Mouse (Mus musculus) retina, adult 2 months (tissue): ENCODE measurements at regions not wholly inside any gene's neighbourhood (a gene's known extent, or its start where the extent isn't known, plus 50 kb on each side); places are given as distances from the start of the nearest gene placed in this dataset.

Source experiments
- DNase-seq: peaks from one replicate; pipeline ENCODE4 v3.0.0-alpha.2; 2012; ENCODE audit warnings: low read depth, low spot score

DNA sequence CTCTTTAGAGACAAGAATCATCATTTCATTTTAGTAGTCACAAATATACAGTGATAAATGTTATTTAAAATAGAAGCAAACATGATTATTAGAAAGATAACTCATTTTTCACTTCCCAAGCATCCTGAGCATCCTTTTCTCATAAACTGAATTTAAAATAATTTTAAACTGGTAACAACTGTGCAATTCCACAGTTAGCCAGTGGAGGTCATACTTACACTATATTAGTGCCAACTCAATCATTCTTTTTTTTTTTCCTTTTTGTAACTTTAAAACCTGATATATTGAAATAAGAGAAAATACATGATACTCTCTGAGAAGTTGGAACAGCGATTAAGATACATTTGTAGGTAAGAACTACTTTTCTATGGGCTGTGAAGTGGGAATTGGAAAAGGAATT, 113.2 kb upstream of the Gm17509 start:
- DNase-seq = no peak

DNA sequence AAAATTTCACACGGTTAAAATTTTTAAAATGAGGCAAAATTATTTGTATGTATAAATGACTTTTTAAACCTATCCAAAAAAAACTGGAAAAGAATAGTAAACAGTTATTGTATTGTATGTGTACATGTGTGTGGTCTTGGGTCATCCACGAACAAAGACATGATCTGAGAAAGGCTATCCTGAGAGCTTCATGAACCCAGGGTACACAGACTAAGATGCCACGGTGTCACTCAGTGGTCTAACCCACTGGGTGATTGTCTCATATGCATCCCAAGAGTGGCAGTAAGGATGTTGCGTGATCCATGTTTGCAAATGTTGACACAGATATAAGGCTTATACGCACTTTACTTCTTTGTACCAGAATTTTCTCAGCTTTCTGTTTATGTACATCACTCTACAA, 113.7 kb upstream of the Gm17509 start:
- no peak for DNase-seq

DNA sequence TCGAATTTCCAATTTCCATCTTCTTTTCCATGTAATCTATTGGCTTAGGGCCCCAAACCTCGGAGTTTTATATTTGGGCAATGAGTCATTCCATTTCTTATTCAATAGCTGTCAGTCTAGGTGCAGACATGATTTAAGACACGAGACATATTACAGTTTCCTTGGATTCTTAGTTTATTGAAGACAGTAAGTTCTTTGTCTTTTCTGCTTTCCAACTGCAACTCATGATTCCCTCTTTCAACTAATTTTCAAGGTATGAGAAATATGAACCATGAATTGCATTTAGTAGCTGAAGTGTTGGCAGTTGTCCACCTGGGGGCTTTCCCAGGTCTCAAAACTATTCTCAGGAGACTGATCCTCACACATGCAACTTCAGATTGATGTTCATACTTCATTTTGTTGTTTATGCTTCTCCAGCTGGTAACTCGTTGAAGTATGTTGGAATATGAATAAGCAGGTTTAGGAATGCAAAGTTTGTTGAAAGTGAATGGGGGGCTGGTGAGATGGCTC, 160.3 kb upstream of the Gm17509 start:
- DNase-seq = no peak

DNA sequence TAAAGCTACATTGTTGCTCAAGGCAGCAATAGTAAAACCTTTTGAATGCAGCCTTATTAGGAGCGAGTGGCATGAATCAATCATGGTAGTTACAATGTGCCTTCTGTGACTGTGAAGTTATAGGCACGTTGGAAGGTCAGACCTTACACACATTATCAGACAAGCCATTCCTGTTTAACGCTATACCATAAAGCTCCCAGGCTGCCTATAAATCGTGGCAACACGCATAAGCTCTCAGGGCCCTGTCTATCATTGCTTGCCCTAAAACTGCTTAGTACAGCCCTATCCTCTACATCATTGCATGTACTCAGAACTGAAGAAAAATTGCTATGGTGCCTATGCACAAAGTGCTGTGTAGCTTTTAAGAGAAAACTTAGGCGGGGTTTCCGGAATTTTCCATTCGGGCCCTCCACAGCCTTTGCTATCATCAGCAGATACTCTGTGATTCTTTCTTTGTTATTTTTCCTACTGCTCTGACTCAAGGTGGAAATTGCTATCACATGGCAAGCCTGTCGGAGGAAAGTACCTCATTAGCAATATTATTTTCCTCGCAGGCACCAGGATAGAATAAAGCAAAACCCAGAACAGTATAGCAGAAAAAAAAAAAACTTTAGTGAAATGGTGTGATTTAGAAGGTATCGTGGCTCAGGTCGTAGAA, 162.7 kb upstream of the Gm17509 start:
- DNase-seq = no peak

DNA sequence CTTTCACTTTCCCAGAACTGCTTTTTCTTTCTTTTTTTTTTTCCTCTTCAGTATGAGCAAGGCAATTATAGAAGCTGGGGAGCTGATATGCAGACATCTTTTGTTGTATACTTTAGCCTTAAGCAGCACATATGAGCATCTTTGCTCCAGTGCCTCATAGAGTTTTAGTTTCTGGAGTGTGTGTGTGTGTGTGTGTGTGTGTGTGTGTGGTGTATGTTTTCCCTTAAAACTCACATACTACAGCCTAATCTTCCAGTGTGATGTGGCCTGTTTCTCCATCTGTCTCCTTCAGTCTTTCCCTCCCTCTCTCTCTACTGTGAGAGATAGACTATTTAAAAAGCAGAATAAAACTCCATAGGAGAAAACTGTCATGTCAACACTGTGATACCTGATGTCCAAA, 169.4 kb upstream of the Gm17509 start:
- no peak for DNase-seq

DNA sequence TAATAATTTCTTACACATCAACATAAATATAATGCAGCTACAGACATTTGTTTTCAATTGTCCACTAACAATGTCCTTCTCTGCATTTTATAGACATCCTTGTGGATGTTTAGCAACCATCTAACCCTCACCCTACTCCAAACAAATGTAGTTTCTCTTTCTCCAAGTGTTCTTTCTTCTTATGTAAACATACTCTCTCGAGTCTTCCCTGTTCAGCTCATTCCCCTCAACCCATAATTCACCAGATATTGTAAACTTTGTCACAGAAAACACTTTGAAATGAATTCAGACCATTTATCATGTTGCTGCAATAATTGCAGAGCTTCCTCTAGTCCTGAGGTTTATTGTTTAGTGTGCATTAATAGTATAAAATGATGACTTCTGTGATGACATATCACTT, 172.6 kb upstream of the Gm17509 start:
- no peak for DNase-seq

DNA sequence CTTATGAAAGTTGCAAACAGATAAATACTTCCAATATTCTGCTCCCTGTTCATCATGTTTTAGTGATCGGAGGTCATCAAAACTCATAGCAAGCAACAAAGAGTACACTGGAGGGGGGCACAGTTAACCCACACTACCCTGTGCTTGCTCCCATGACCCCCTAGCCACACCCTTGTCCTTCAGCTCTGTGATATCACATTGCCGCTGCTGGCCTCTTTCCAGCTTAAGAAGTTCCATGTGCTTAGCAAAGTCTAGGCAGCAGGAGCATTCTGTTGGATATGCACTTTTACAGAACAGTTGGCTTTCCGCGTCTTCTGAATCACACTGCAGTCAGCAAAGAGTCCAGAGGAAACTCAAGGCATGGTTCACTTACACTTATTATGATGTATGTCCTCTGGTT, 180.4 kb upstream of the Gm17509 start:
- no peak for DNase-seq

DNA sequence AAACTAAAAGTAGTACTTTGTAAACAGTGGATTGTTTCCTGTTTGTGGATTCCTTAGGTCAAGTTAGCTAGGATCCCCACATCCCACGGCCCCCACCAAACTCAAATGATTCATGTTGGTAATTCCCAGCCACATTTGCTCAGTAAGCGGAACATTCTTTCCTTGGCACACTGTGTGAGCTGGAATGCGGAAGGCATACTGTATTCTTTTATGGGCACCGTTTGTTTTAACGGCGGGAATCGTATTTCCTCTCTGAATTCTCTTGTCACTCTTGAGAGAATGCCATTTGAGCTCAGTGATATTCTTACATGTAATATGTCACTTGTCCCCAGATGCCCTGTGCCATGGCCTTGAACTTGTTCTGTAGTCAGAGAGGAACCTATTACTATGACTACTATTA, 189.1 kb upstream of the Gm17509 start:
- no peak for DNase-seq

DNA sequence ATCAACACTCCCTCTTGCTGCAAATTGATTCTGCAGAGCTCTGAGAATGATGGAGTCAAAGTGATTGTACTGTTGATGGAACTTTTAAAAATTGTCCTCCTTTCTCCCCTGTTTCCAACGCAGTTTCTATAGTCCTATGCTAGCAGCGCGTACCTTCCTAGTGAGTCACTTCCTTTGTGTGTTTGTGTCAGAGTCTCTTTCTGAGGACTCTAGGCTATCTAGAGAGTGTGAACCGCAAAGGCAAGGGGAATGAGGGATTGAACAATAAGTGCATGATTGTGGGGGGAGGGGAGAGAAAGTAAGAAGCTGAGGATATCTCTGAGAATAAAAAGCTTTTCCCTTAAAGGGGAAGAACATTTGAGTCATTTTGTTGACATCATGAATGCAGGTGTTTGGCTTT, 188.5 kb upstream of the Hcn1 start:
- no peak for DNase-seq

DNA sequence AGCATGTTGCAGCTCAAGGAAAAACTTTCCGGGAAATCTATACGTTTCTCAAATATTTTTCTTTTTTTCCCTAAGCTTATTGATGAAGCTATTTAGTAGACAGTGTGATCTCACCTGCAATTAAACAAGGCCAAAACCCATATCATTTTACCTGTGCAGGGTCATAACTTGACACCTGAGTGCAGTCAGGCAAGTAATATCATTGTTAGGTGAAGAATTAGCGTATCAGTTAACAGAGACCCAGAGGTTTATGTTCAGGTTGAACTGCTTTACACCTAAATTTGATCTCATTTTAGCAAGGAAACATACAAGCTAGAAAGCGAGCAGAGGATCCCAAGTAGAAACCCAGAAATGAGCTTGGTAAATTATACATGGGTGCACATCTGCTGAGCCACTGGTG, 178.6 kb upstream of the Hcn1 start:
- DNase-seq = no peak

DNA sequence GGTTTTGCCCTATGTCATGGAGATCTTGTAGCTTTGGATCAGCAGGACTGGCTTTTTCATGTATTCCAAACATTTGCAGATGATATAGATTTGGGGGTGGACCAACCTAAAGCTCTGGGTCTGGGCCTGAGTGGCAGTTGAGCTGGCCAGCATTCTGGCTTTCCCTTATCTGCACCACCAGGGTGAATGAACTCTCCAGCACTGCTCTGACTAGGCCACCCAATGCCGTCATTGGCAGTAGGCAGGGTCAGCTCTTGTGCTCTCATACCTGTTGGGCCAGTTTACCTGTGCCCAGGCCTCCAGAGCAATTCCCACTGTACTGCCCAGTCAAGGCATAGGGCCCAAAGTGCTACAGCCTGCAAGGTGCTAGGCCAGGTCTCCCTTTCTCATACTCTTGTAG, 177.1 kb upstream of the Hcn1 start:
- no peak for DNase-seq

DNA sequence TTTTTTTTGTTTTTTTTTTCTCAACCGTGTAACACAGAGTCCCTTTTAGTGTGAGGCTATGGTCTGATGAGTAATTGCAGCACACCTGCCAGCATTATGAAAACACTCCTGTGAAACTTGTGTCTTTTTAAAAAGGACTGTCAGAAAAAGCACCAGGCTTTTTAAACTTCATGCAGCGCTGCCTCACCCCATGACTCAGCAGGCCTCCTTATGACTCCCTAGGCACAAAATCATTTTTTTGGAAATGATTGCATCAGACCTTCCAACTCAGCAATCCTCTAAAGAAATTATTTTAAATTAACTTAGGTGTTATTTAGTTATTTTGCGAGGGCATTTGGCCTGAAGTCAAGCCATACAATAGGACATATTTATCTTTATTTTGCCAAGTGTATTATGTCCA, 134.7 kb upstream of the Hcn1 start:
- no peak for DNase-seq

DNA sequence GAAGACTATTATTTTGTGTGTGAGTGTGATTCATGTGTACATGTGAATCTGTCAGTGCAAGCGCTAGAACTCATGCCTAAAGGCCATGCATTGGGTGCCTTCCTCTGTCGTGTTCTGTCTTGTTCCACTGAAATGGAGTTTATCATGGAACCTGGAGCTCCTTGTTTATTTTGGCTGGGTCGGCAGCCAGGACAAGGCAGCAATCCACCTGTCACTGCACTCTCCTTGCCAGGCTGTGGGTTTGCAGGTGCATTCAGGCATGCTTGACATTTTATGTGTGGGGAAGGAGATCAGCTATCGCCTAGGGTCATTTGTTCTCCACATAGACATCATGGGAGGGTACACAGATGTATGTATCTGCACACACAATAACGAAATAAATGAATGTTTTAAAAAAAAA, 129.4 kb upstream of the Hcn1 start:
- DNase-seq = no peak

DNA sequence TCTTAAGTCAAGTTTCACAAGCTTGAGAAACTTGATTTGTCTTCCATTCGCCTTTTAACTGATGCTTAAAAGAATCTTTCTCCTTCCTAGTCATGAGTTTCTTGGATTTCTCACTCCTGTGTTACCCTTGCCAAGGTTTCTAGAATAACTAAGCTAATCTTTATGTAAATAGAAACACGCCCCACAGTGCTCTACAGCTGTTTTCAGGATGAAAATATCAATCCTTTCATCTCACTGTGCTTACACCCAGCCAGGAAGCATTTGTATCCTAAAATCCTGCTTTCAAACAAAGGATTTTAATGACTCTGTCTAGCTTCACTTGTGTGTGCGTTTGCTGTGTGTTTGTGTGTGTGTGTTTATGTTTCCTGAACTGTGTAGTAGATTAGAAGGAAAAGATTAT, 119.5 kb upstream of the Hcn1 start:
- DNase-seq = no peak

DNA sequence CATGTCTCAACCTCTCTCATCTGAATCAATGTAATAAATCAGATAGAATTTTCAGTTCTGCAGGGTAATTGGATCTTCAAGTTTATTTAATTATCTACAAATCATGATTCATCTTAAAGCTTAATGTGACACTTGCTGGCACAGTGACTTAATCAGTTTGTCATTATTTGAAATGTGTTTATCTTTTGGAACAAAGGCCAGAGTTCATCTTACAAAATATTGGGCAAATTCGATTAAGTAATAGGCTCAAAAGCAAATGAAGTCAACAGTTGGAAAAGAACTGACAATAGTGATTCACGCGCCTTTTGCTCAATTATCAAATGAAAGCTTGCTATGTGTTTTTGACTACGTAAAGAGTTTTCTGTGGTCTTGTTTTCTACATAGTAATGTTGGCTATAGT, 93.4 kb upstream of the Hcn1 start:
- DNase-seq = no peak

DNA sequence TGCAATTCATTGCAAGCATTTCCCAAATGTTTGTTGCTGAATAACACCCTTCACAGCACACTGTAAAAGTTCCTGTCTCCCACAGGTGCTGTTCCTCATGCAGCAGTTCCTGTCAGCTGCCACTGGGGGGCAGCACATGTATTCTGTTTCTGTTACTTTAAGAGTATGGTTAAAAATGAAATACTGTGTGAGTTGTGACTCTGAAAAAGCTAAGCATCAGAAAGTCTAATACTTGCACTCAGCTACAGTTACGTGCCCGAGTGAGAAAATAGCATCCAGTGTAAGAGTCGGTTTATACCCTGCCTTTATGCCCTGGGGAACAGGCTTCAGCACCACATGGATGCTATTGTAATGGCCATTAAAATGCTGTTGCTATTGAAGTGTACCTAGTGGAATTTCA, 52.0 kb upstream of the Hcn1 start:
- peak; percentile 56 for DNase-seq
